Mouse (Mus musculus): ENCODE measurements around the gene Ptms.

Ptms gene

DNA sequence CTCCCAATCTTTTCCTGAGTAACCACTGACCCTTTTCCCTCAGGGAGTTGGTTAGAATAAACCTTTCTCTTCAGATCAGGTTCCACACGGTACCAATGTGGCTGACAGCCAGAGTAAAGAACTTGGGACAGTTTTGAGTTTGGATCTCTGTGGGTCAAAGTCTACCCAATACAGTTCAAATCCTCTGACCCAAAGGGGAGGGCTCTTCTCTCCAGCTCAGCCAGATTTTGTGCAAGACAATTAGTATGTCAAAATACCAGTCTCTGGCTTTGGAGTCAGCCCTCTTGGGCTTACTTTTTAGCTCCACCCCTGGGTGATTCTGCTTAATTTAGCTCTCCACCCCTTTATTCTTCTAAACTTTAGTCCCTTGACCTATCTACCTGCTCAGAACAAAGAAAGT, 10.3 kb upstream of the Ptms start:
- DNase-seq (ENCODE audit: low spot score), result no peak

DNA sequence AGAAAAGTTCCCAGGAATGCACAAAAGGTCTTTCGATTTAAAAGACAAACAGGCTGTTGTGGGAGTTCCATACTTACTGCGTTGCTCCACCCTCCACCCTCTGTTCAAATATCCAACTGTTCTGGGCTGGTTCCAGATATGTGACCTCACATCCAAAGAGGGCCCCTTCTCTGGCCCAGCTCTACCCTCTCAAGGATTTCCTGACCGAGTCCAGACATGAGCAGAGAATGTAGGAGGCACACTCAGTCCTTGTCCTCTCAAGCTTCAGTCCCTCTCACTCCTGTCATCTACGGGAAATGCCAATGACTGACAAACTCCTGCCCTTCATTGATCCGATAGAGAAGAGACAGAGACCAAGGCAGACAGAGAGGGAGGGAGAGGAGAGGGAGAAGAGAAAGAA, 6.0 kb upstream of the Ptms start:
- DNase-seq (ENCODE audit: low spot score), result no peak

DNA sequence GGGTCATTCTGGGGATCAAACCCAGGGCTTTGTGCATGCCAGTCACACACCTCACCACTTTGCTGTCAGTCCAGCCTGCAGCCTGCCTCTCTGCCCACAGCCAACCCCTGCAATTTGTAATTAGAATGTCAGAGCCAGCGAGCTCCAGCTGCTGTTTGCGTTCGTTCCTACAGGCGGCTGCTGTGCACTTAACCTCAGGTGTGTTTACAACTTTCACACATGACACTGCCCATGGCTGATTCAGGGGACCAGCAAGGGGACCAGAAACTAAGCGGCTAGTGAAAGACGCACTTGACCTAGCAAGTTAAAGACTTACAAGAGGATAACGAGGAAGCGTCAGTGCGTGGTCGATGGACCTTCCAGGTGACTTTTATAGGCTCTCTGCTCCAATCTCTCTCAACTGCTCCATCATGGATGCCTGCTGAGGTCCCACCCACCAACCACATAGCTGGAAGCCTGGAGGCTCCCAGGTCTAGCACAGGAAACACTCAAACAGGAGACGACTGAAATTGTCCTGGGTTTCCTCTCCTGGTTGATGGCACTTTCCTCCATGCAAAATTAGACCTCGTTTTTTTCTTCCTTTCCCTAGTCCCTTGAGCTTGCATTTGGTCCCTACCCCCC, 5.4 kb upstream of the Ptms start:
- no peak for DNase-seq (ENCODE audit: low spot score)

DNA sequence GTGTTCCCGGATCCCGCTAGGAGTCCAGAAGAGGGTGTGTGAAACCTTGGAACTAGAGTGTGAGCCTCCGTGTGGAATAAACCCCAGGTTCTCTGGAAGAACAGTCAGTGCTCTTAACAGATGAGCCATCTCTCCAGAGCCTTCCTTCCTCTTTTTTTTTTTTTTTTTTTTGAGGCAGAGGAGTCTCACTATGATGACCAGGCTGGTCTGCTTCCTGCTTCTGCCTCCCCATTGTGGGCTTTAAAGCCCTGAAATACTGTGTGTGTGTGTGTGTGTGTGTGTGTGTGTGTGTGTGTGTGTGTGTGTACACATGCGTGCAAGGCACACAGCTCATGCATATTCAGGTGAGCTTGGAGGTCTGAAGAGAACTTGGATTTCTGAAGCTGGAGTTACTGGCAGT, 1.6 kb upstream of the Ptms start:
- no peak for DNase-seq (ENCODE audit: low spot score)

- no peak for DNase-seq (ENCODE audit: low spot score)
Measured at GRCm38 (mm10) chr6:124920318-124921085, 599 bp upstream of the Ptms start.

- no peak for DNase-seq (ENCODE audit: low spot score)
Measured at GRCm38 (mm10) chr6:124918890-124919627, 844 bp downstream of the Ptms start.

- no peak for DNase-seq (ENCODE audit: low spot score)
Measured at GRCm38 (mm10) chr6:124918331-124918690, 1.6 kb downstream of the Ptms start.

DNA sequence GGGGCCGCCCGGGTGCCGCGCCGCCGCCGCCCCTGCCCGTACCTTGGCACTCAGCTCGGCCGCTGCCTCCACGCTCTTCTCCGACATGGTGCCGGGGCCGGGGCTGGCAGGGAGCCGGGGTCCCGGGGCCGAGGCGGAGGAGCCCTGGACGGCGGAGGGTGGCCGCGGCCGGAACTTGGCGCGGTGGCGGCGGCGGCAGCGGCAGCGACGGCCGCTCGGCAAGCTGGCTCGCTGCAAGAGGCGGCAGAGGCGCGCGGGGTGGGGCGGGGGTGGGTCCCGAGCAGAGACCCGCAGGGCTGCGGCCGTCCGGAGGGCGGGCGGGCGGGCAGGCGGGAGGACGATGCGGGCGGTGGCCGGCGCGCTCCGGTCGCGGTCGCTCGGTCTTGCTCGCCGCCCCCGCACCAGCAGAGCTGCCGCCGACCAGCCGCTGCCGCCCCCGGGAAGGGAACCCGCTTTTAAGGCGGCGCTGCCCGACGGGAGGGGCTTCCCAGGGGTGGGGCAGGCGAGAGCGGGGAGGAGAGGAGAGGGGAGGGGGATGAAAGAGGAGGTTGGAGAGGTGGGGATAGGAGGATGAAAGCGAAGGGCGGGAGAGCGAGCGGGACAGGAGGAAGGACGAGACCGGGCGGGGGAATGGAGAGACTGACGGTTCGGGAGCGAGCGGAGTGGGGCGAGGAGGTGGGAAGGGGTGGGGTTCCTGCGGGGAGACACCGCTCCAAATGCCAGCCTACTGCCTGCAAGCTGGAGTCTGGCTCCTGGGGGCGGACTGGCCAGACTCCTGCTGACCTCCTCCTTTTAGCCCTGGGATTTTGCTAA, 2.2 kb downstream of the Ptms start:
- DNase-seq (ENCODE audit: low spot score), result peak; percentile 91

- DNase-seq (ENCODE audit: low spot score), result peak; percentile 87
Measured at GRCm38 (mm10) chr6:124916695-124917517, 3.0 kb downstream of the Ptms start.

DNA sequence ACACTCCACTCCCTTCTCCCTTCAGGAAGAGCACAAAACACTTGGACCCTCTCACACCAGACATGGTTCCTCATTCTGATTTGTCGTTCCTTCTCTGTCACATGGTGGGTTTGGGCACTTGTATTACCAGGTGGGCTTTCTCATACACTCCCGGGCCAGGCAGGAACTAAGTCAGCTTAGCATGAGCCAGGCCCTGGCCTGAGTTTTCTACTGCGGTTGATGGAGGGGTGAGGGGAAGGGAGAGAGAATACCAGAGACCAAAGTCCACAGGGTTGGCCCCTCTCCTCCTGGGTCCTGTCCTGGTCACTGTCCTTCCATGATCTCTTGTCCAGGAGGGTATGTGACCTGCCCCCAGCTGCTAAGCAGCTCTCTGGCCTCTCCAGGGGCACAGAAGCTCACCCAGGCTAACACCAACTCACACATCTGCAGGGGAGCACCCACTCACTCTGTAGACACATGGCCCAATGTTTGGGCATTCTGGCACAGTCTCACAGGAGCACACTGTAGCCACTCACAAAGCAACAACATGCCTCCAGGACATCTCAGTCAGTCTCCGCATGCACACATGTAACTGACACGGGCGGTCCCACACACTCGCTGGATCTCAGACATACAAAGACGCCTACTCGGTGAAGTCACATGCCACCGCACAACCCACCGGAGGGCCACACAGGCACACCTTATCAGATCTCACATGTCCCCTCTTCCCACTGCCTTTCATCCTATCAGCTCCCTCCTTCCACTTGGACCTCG, 3.8 kb downstream of the Ptms start:
- no peak for DNase-seq (ENCODE audit: low spot score)

- DNase-seq (ENCODE audit: low spot score), result no peak
Measured at GRCm38 (mm10) chr6:124915160-124915941, 4.6 kb downstream of the Ptms start.

DNA sequence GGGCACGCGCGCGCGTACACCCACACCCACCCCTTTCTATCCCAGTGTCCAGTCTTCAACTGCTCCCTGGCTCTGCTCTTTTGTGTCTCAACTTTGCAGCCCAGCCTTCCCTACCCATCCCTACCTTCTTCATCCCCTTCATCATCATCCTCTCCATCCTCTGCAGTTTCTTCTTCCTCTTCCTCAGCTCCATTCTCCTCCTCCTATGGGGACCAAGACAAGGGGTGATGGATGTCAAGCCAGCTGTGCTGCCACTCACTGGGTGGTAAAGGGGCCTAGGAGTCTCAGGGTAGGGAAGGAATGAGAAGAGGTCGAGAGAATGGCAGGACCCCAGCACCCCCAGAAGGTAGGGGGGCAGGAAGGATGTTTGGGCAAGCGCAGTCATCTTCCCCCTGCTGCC, 5.4 kb downstream of the Ptms start:
- no peak for DNase-seq (ENCODE audit: low spot score)

- no peak for DNase-seq (ENCODE audit: low spot score)
Measured at GRCm38 (mm10) chr6:124913721-124914285, 6.1 kb downstream of the Ptms start.

- DNase-seq (ENCODE audit: low spot score), result no peak
Measured at GRCm38 (mm10) chr6:124913214-124913613, 6.7 kb downstream of the Ptms start.

DNA sequence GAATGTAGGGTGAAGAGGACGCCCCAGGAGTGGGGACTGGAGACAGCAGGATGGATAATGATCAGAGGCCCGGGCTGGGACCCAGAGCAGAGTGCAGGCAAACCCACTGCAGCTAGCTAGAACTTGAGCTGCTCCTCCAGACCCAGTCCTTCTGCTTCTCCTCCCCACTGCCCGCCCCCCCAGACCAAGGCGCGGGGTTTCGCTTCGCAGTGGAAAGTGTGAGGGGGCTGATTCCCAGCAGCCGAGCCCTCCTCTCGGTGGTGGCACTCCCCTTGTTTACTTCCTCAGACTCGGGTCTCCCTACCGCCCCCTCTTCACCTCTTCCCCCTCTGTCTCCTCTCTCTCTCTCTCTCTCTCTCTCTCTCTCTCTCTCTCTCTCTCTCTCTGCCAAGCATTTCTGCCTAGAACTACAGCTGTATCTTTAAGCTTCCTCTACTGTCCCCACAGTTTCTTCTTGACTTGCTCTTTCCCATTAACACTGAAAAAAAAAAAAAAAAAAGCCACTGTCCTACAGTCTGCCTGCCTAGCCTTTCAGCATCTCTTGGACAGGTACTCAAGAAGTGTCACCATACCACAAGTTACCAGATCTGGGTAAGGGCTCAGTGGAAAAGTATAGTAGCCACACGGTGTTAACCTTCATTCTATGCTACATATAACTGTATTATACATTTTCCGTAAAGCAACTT, 8.2 kb downstream of the Ptms start, which contains the start of gene Lag3:
Gene Lag3 (minus strand): TSS at position 173 of the 686 bp plus-strand sequence.
- no peak for DNase-seq (ENCODE audit: low spot score)

DNA sequence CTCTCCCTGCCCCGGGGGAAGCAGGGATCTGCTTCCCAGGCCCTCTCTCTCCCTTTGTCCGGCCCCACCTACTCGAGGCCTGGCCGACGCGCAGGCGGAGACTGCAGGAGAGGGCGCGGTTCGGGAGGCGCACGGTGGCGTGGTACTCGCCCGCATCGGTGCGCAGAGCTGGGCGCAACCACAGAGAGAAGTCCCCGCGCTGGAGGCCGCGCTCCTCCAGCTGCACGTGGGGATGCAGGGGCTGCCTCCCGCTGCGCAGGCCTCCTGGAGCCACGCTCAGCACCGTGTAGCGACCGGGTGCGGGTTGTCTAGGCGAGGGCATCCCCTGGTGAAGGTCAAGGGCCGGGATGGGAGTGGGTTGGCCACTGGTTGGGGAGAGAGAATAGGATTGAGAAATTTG, 9.9 kb downstream of the Ptms start:
- DNase-seq (ENCODE audit: low spot score), result no peak

DNA sequence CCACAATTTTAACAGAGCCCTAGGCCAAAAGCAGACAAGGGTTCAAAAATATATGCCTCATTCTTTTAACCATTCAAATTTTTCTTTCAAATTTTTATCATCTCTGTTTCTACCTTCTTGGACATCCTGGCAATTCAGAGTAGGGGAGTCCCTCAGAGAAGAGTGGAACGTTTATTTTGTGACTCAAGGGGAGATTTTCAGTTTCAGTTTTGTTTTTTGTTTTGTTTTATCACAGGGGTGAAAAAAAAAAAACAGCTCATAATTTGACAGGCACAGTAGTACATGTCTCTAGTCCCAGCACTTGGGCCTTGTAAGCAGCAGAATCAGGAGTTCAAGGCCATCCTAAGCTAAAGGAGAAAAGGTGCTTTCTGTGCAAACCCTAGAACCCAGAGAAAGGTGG, 12.1 kb downstream of the Ptms start:
- DNase-seq (ENCODE audit: low spot score), result no peak

DNA sequence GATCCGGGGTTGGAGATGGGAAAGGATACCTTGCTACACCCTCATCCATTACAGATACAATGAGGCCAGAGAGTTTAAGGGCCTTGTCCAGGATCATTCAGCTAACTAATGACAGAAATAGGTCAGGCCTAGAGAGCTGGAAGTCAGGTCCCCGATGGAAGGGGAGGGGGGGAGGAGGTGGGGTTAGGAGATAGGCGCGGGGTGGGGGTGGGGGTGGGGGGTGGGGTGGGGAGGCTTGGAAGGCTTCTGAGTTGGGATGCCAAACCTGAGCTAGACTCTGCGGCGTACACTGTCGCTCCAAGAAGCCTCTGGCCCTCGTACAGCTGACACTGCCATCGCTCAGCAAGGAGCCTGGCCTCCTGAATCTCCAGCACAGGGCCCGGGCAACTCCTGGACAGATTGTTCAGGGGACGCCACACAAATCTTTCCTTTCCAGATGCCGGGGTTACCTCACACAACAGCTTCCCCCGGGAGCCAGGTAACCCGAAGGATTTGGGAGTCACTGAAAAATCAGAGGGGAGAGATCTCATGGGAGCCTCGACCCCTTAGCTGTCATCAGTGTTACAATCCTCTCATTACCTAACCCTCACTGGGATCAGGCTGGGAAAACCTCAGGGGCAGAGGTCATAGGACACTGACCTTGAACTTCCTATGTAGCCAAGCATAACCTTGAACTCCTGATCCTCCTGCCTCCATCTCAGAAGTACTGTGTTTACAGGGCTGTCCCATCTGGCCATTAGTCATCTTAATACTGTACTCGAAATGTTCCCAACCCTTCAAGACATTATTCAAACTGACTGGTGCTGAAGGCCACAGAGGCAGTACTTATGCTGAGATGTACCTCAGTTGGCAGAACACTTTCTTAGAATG, 14.7 kb downstream of the Ptms start:
- DNase-seq (ENCODE audit: low spot score), result no peak

All from testis, postnatal 14 days (tissue).